Mouse (Mus musculus) small intestine, adult 2 months (tissue): ENCODE measurements around the gene Rspry1.

Experiments
- CTCF ChIP-seq: fragments of 200-500 bp; IDR thresholded peaks from 2 replicates; pipeline ENCODE4 v1.5.1; 2012; ENCODE audit warnings: low read depth, mild to moderate bottlenecking, control low read depth, inconsistent platforms, low read length, moderate library complexity, mixed read lengths; ENCODE audit not compliant: insufficient replicate concordance, insufficient read length; ENCODE audit errors: extremely low read depth
- POLR2A ChIP-seq: fragments of 200-500 bp; IDR thresholded peaks from 2 replicates; pipeline ENCODE4 v1.6.1; 2012; ENCODE audit warnings: low read depth, mild to moderate bottlenecking, control low read depth, inconsistent platforms, low read length, moderate library complexity

- TF ChIP-seq POLR2A (no peak), CTCF (no peak)
Measured at GRCm38 (mm10) chr8:94704669-94704984, 102.9 kb downstream of the Rspry1 start.
